Mouse (Mus musculus): ENCODE data around the gene Tmem140.
A peak's percentile ranks its signal among the peaks of the same experiment; 100 is the strongest.

Gene Tmem140

GRCm38 (mm10) chr6:34907696-34908260 is 44.8 kb downstream of the Tmem140 start:
- DNase-seq (ENCODE audit: low spot score): no peak

- no peak for DNase-seq (ENCODE audit: low spot score)
These were observed 46.8 kb downstream of the Tmem140 start for GRCm38 (mm10) chr6:34909631-34910345.

GRCm38 (mm10) chr6:34910371-34911219 is 47.6 kb downstream of the Tmem140 start, which contains the start of gene Wdr91:
Gene Wdr91 (minus strand): TSS chr6:34910876.
- DNase-seq (ENCODE audit: low spot score): peak; percentile 95

- DNase-seq (ENCODE audit: low spot score): no peak
These were observed 50.5 kb downstream of the Tmem140 start for GRCm38 (mm10) chr6:34913341-34914040.

GRCm38 (mm10) chr6:34914462-34914861 is 51.5 kb downstream of the Tmem140 start:
- no peak for DNase-seq (ENCODE audit: low spot score)

GRCm38 (mm10) chr6:34919146-34919545 is 56.2 kb downstream of the Tmem140 start:
- DNase-seq (ENCODE audit: low spot score): no peak

- no peak for DNase-seq (ENCODE audit: low spot score)
These were observed 57.0 kb downstream of the Tmem140 start, which contains the start of gene Stra8 for GRCm38 (mm10) chr6:34919956-34920355. Gene Stra8 (plus strand): TSS chr6:34920163.

- DNase-seq (ENCODE audit: low spot score): no peak
These were observed 57.7 kb downstream of the Tmem140 start for GRCm38 (mm10) chr6:34920631-34921030.

- peak; percentile 30 for DNase-seq (ENCODE audit: low spot score)
These were observed 59.0 kb downstream of the Tmem140 start for GRCm38 (mm10) chr6:34921941-34922340.

Measured in urinary bladder, postnatal 14 days (tissue).